Comparison of ENCODE assay signal across 10 mouse cellular contexts in genomic region chr8:122709340-122710111, GRCm38 (mm10). TPM values are rescaled to one million over a fixed set of nuclear protein-coding genes. Genes with fewer than 3 reads are reported as not detected.
DNase-seq lines count a peak whose midpoint lies in the region; ATAC-seq and TF ChIP-seq lines count a peak whose summit lies in the region.
"Had no signal": no experiment of that assay in that cellular context is flagged by ENCODE, and none has a peak within 500 bp of the region (broad histone marks: within the 10 kb centered on the region; RNA-seq: fewer than 3 reads in every experiment).

No protein-coding gene starts in this region.

- ATAC-seq in hindbrain, embryonic 12.5 days (ENCODE audit: low FRiP score): peak; percentile 79
- no peak for ATAC-seq in midbrain, postnatal 0 days (ENCODE audit: low FRiP score)
- ATAC-seq: Patski had no signal

- no peaks in the 10 kb centered on the region for H3K36me3 ChIP-seq in hindbrain, embryonic 12.5 days
- H3K36me3 ChIP-seq in midbrain, postnatal 0 days (ENCODE audit: insufficient read depth, low read length): no peaks in the 10 kb centered on the region
- H3K36me3 ChIP-seq in limb, embryonic 10.5 days: no peaks in the 10 kb centered on the region
- H3K36me3 ChIP-seq: heart, embryonic 13.5 days had no signal

- H3K4me1 ChIP-seq in hindbrain, embryonic 12.5 days: peaks cover 13% of the 10 kb centered on the region
- H3K4me1 ChIP-seq in midbrain, postnatal 0 days (ENCODE audit: insufficient read depth, low read length): peaks cover 4% of the 10 kb centered on the region; the same call in 1 of the 2 replicates
- peaks cover 18% of the 10 kb centered on the region for H3K4me1 ChIP-seq in limb, embryonic 10.5 days

- H3K9me3 ChIP-seq in hindbrain, embryonic 12.5 days (replicated peaks): no peaks in the 10 kb centered on the region
- no peaks in the 10 kb centered on the region for H3K9me3 ChIP-seq in midbrain, postnatal 0 days (ENCODE audit: low read length)
- H3K9me3 ChIP-seq in limb, embryonic 10.5 days (replicated peaks): no peaks in the 10 kb centered on the region
- H3K9me3 ChIP-seq: heart, embryonic 13.5 days had no signal

- no peaks in the 10 kb centered on the region for H3K27me3 ChIP-seq in hindbrain, embryonic 12.5 days
- H3K27me3 ChIP-seq in midbrain, postnatal 0 days (ENCODE audit: insufficient read depth, low read length): no peaks in the 10 kb centered on the region
- H3K27me3 ChIP-seq in limb, embryonic 10.5 days (ENCODE audit: low read depth, poor library complexity, severe bottlenecking): peaks cover 42% of the 10 kb centered on the region

- H3K4me2 ChIP-seq in hindbrain, embryonic 12.5 days (replicated peaks): no peak overlapping the region
- no peak overlapping the region for H3K4me2 ChIP-seq in midbrain, postnatal 0 days (ENCODE audit: low read depth, low read length, poor library complexity, severe bottlenecking)
- H3K4me2 ChIP-seq: heart, embryonic 13.5 days had no signal

- DNase-seq in kidney, postnatal 25 days: peak; percentile 15 to 52
- no peak for DNase-seq in kidney, postnatal 14 days
- DNase-seq in cerebellum, adult 11-12 months: peak; percentile 75
- DNase-seq in midbrain, postnatal 0 days (ENCODE audit: low spot score): peak; percentile 31
- peak; percentile 85 to 92 for DNase-seq in thymus, postnatal 36 days
- no peak for DNase-seq in limb, embryonic 10.5 days (ENCODE audit: low spot score)
- no peak for DNase-seq in ovary, postnatal 36 days (ENCODE audit: low spot score)

- no peak overlapping the region for H3K4me3 ChIP-seq in hindbrain, embryonic 12.5 days
- no peak overlapping the region for H3K4me3 ChIP-seq in midbrain, postnatal 0 days (ENCODE audit: low read depth, low read length)
- H3K4me3 ChIP-seq in limb, embryonic 10.5 days: no peak overlapping the region
- H3K4me3 ChIP-seq: heart, embryonic 13.5 days had no signal

- H3K27ac ChIP-seq in hindbrain, embryonic 12.5 days: peak overlapping the region; percentile 69
- no peak overlapping the region for H3K27ac ChIP-seq in midbrain, postnatal 0 days (ENCODE audit: low read depth, low read length)
- H3K27ac ChIP-seq in limb, embryonic 10.5 days: no peak overlapping the region
- H3K27ac ChIP-seq: heart, embryonic 13.5 days had no signal

- peak; percentile 35; the same call in 1 of the 2 replicates for TF ChIP-seq CTCF in midbrain, postnatal 0 days (IDR thresholded peaks at IDR 0.05)

- H3K9ac ChIP-seq in hindbrain, embryonic 12.5 days: no peak overlapping the region
- H3K9ac ChIP-seq in midbrain, postnatal 0 days (replicated peaks; ENCODE audit: low read length, poor library complexity, severe bottlenecking): no peak overlapping the region
- H3K9ac ChIP-seq: heart, embryonic 13.5 days had no signal

- 31% methylated on average over 26 of the region's 26 CpGs for WGBS in hindbrain, embryonic 12.5 days
- WGBS in midbrain, postnatal 0 days: 32% methylated on average over 26 of the region's 26 CpGs
- WGBS in limb, embryonic 10.5 days: 49% methylated on average over 26 of the region's 26 CpGs

RNA-seq across cellular contexts. Expression of gene Cbfa2t3, which starts 10.6 kb away (rescaled TPM):
- 17.1 and 17.3 TPM in 2 replicates for polyA plus RNA-seq in hindbrain, embryonic 12.5 days (2016; fragmentation: Nextera tagmentation; extraction: Ambion mirVana)
- total RNA-seq in midbrain, postnatal 0 days (2014; rRNA removed): 11.1 and 11.8 TPM in 2 replicates
- polyA plus RNA-seq in midbrain, postnatal 0 days (2015; fragmentation: Nextera tagmentation; extraction: Ambion mirVana): 13.3 and 15.9 TPM in 2 replicates
- 2.0 and 2.8 TPM in 2 replicates for polyA plus RNA-seq in limb, embryonic 10.5 days (2016; fragmentation: Nextera tagmentation; extraction: Ambion mirVana)

Comparison
In these comparisons a context has a peak if more than half of its experiments do, and no peak if none do; other contexts are left out.
1. DNase-seq: peak in kidney, postnatal 25 days (2 of 2), cerebellum, adult 11-12 months (single experiment), midbrain, postnatal 0 days (single experiment) and thymus, postnatal 36 days (2 of 2); none in kidney, postnatal 14 days (single experiment), limb, embryonic 10.5 days (single experiment) and ovary, postnatal 36 days (single experiment).